Mouse (Mus musculus) midbrain, embryonic 16.5 days (tissue): ENCODE measurements around the gene Arl15. TPM values are rescaled to one million over a fixed set of nuclear protein-coding genes. Genes with fewer than 3 reads are reported as not detected.

ENCODE experiments used
- ATAC-seq: fragments of 200-750 bp; cut with Nextera tagmentation; 2 replicates; pipeline ENCODE4 v1.8.0; 2017; ENCODE audit warnings: moderate TSS enrichment
- H3K27ac ChIP-seq: fragments of 300-500 bp; sonication (generic); 2 replicates; pipeline ENCODE4 v1.5.1; 2014; ENCODE audit warnings: mild to moderate bottlenecking, low read length, mixed read lengths
- H3K27me3 ChIP-seq: fragments of 300-500 bp; sonication (generic); 2 replicates; pipeline ENCODE4 v1.6.1; 2014; ENCODE audit warnings: low read depth, low read length, mixed read lengths; ENCODE audit not compliant: control insufficient read depth, insufficient read depth
- H3K36me3 ChIP-seq: fragments of 300-500 bp; sonication (generic); 2 replicates; pipeline ENCODE4 v1.6.1; 2014; ENCODE audit warnings: mild to moderate bottlenecking, low read length, moderate library complexity, mixed read lengths; ENCODE audit not compliant: control insufficient read depth, insufficient read depth
- H3K4me1 ChIP-seq: fragments of 300-500 bp; sonication (generic); 2 replicates; pipeline ENCODE4 v1.6.1; 2014; ENCODE audit warnings: mild to moderate bottlenecking, low read length, mixed read lengths; ENCODE audit not compliant: control insufficient read depth, insufficient read depth
- H3K4me2 ChIP-seq: fragments of 300-500 bp; sonication (generic); 2 replicates; pipeline ENCODE4 v1.6.1; 2014; ENCODE audit warnings: mild to moderate bottlenecking, low read length, mixed read lengths
- H3K4me3 ChIP-seq: fragments of 300-500 bp; sonication (generic); 2 replicates; pipeline ENCODE4 v1.5.1; 2014; ENCODE audit warnings: low read depth, mild to moderate bottlenecking, low read length, moderate library complexity, mixed read lengths
- H3K9ac ChIP-seq: fragments of 300-500 bp; sonication (generic); 2 replicates; pipeline ENCODE4 v1.6.1; 2014; ENCODE audit warnings: low read depth, low read length, mixed read lengths
- H3K9me3 ChIP-seq: fragments of 300-500 bp; sonication (generic); replicated peaks from 2 replicates; pipeline ENCODE4 v1.6.1; 2014; ENCODE audit warnings: mild to moderate bottlenecking, low read length, mixed read lengths; ENCODE audit not compliant: control insufficient read depth, poor library complexity, severe bottlenecking
- WGBS: fragments of 180-500 bp; shearing (Covaris S2); extraction: QIAGEN DNeasy Blood & Tissue Kit; methylation state at CpG from one replicate; pipeline ENCODE4 v1.1.7; 2014; 5-methylcytosine and 5-hydroxymethylcytosine counted together
- polyA plus RNA-seq: library from polyadenylated mRNA; unstranded; fragments of >200 nt; fragmentation: Nextera tagmentation; extraction: Ambion mirVana; gene quantifications from 2 replicates; pipeline ENCODE4 v1.2.1, GENCODE M21; 2015

Arl15 gene
- polyA plus RNA-seq, 1 experiment from 2014 or later: 17.4 TPM

DNA sequence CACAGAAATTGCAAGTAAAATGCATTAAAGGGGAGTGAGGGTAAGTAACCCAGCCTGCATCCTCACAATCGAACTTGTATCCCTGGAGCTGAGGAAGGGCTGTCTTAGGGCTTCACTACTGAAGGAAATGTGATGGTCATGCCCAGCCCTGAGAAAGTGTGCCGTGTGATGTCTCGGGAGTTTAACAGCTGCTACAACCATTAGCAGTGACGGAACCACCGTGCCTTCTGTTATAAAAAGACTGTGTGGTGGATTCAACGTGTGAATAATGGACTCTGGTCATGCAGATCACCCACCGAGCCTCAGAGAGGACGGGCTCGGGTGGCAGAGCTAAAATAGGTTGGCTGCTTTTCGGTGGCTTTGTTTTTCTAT is 357.4 kb downstream of the Arl15 start:
- no peak for ATAC-seq
- Histone ChIP-seq H3K4me2 (no peak overlapping the region), H3K36me3 (no peaks in the 10 kb centered on the region), H3K27me3 (no peaks in the 10 kb centered on the region), H3K27ac (no peak overlapping the region), H3K9ac (no peak overlapping the region), H3K4me1 (no peaks in the 10 kb centered on the region), H3K9me3 (no peaks in the 10 kb centered on the region), H3K4me3 (no peak overlapping the region)
- 86% methylated on average over 10 of the region's 10 CpGs for WGBS

DNA sequence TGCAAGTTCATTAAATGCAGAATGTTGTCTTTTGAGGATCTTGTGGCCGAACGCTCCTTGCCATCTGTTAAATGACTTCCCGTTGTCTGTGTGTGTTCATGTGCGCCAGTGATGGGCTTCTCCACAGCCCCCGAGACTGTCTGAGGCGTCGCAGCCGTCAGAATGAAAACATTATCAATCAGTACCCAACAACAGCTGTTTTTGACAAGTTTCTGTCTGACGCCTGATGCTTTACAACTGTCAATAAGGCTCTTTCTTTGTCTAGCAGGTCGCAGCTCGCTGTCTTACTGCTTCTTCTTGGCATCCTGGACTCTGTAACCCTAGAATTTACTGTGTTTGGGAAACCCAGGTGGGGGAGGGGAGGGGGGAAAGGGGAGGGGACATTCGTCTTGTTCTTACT is 362.4 kb downstream of the Arl15 start:
- Histone ChIP-seq H3K9me3 (no peaks in the 10 kb centered on the region), H3K4me2 (no peak overlapping the region), H3K27ac (no peak overlapping the region), H3K4me3 (no peak overlapping the region), H3K27me3 (no peaks in the 10 kb centered on the region), H3K9ac (no peak overlapping the region), H3K36me3 (no peaks in the 10 kb centered on the region), H3K4me1 (no peaks in the 10 kb centered on the region)
- WGBS: 60% methylated on average over 12 of the region's 12 CpGs
- ATAC-seq: no peak

DNA sequence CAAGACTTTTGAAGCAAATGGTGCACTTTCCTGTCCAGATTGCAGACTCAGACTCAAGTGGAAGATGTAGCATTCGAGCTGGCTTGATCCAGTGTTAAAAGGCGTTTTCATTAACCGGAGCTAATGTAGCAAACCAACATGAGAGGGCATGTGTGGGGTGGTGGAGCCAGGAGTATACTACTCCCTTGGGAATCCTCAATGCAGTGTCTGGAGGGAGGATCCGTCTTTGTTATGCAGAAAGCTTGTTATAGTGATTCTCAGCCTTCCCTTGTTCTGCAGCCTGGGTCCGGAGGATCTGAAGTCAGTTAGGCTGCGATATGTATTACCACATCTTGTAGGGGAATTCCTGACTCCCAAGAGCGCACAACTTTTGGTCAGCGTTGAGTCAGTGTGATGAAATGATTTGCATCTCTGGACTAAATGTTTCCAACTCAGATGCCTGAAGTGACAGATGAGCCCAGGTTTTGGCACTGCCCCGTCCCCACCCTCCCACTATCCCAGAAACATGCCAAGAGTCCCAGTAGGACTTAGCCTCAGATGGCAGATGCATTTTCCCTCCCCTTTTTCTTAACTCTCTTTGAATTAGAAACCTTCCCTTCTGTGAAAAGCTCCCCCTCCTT is 363.9 kb downstream of the Arl15 start:
- Histone ChIP-seq H3K9ac (no peak overlapping the region), H3K4me2 (no peak overlapping the region), H3K27me3 (no peaks in the 10 kb centered on the region), H3K36me3 (no peaks in the 10 kb centered on the region), H3K4me3 (no peak overlapping the region), H3K27ac (no peak overlapping the region), H3K9me3 (no peaks in the 10 kb centered on the region), H3K4me1 (no peaks in the 10 kb centered on the region)
- WGBS: 83% methylated on average over 9 of the region's 9 CpGs
- no peak for ATAC-seq

- Histone ChIP-seq H3K4me3 (no peak overlapping the region), H3K27ac (no peak overlapping the region), H3K4me1 (no peaks in the 10 kb centered on the region), H3K9ac (no peak overlapping the region), H3K4me2 (no peak overlapping the region), H3K27me3 (no peaks in the 10 kb centered on the region), H3K9me3 (no peaks in the 10 kb centered on the region), H3K36me3 (no peaks in the 10 kb centered on the region)
- 78% methylated on average over 13 of the region's 13 CpGs for WGBS
- ATAC-seq: no peak
Observed at GRCm38 (mm10) chr13:114159634-114160391, 365.5 kb downstream of the Arl15 start.

DNA sequence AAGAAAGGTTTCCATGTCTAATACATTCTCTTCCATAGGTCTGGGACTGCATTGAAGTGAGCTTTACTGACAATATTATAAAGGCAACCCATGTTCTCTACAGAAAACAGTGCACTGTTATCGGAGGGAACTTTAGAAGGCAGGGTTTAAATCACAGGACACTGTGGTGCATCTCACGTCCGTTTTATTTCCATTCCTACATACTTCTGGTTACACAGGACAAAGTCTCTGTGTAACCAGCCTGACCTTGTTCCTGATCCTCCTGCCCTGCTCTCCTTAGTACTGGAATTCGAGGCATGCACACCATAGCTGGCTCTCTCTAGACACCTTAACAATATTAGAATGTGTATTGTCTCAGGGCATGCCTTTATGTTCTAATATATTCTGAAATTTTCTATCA is 368.4 kb downstream of the Arl15 start:
- 73% methylated on average over 4 of the region's 4 CpGs for WGBS

DNA sequence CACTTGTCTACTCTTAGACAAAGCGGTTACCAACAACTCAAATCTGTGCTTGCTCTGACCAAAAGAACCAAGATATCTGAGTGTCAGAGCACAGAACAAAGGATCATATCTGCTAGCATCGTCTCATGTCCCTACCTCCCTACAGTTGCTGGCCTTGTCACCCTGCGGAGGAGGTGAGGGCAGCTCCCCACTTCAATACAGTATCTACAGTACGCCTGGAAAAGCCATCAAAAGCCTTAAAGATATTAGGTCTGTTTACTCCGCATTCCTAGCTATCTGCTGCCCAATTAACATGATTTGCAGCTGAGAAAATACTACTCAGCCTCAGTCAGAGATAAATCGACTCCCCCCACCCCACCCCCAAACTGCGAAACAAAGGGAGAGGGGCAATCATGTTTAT is 371.3 kb downstream of the Arl15 start:
- no peak overlapping the region for H3K27ac ChIP-seq
- H3K4me1 ChIP-seq: no peaks in the 10 kb centered on the region
- 79% methylated on average over 7 of the region's 7 CpGs for WGBS
- no peak for ATAC-seq
- H3K4me3 ChIP-seq: no peak overlapping the region
- no peaks in the 10 kb centered on the region for H3K27me3 ChIP-seq
- H3K9ac ChIP-seq: no peak overlapping the region
- H3K36me3 ChIP-seq: no peaks in the 10 kb centered on the region
- H3K4me2 ChIP-seq: no peak overlapping the region
- H3K9me3 ChIP-seq: no peaks in the 10 kb centered on the region

More for the DNA sequence above, 368.4 kb downstream of the Arl15 start:
- H3K4me3 ChIP-seq: no peak overlapping the region
- H3K9ac ChIP-seq: no peak overlapping the region
- no peaks in the 10 kb centered on the region for H3K9me3 ChIP-seq
- no peak for ATAC-seq
- H3K4me2 ChIP-seq: no peak overlapping the region
- no peak overlapping the region for H3K27ac ChIP-seq
- H3K4me1 ChIP-seq: no peaks in the 10 kb centered on the region
- H3K27me3 ChIP-seq: no peaks in the 10 kb centered on the region
- no peaks in the 10 kb centered on the region for H3K36me3 ChIP-seq

DNA sequence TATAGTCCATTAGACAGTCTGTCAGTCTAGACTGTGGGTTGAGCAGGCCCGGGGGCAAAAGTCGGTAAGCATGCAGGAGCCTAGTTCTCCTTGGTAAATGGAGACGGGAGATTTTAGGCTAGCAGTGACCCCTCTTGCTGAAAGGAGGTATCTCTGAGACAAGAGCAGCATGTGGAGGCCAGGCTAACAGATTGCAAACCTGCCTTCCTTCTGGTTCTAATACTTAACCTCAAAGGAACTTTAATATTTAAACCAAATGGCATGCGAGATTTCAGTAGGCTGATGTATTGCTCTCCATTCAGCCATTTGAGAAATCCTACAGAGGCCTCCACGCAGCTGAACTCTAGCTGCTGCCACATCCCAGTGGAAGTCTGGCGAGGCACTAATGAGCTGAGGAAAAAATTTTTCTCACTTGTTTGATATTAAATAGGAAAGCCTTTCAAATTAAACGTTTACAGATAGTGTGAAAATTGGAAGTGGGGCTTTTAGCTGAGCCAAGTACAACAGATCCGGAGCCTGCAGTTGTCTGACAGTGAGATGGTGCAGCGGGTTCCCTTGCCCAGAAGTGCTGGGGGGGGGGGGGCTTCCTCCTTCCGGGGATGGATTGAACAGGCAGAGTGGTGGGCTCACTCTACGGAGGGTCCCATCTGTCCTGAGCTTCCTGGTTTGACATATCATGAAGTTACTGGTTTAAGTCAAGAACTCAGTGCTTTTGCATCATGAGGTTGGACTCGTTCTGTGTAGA is 372.3 kb downstream of the Arl15 start:
- no peak overlapping the region for H3K4me3 ChIP-seq
- no peak overlapping the region for H3K4me2 ChIP-seq
- no peaks in the 10 kb centered on the region for H3K9me3 ChIP-seq
- no peaks in the 10 kb centered on the region for H3K4me1 ChIP-seq
- H3K36me3 ChIP-seq: no peaks in the 10 kb centered on the region
- no peaks in the 10 kb centered on the region for H3K27me3 ChIP-seq
- 57% methylated on average over 12 of the region's 12 CpGs for WGBS
- no peak overlapping the region for H3K27ac ChIP-seq
- H3K9ac ChIP-seq: no peak overlapping the region
- peak; percentile 66 for ATAC-seq

- H3K4me2 ChIP-seq: no peak overlapping the region
- no peaks in the 10 kb centered on the region for H3K27me3 ChIP-seq
- H3K4me1 ChIP-seq: no peaks in the 10 kb centered on the region
- H3K4me3 ChIP-seq: no peak overlapping the region
- no peak for ATAC-seq
- no peaks in the 10 kb centered on the region for H3K36me3 ChIP-seq
- 94% methylated on average over 5 of the region's 5 CpGs for WGBS
- no peak overlapping the region for H3K9ac ChIP-seq
- H3K27ac ChIP-seq: no peak overlapping the region
- no peaks in the 10 kb centered on the region for H3K9me3 ChIP-seq
Observed at GRCm38 (mm10) chr13:114170061-114170460, 375.8 kb downstream of the Arl15 start.

GRCm38 (mm10) chr13:114171465-114171864 is 377.2 kb downstream of the Arl15 start:
- no peak for ATAC-seq
- no peak overlapping the region for H3K4me3 ChIP-seq
- 96% methylated on average over 5 of the region's 5 CpGs for WGBS

More at GRCm38 (mm10) chr13:114171465-114171864, 377.2 kb downstream of the Arl15 start:
- Histone ChIP-seq H3K4me1 (no peaks in the 10 kb centered on the region), H3K27me3 (no peaks in the 10 kb centered on the region), H3K36me3 (no peaks in the 10 kb centered on the region), H3K4me2 (no peak overlapping the region), H3K9ac (no peak overlapping the region), H3K9me3 (no peaks in the 10 kb centered on the region), H3K27ac (no peak overlapping the region)
